Mouse (Mus musculus) layer of hippocampus, adult 11-12 months (tissue): ENCODE data around the gene Rasal3.

Experiments used
- DNase-seq: peaks from one replicate; pipeline ENCODE4 v3.0.0; 2022; ENCODE audit warnings: low spot score

The Rasal3 gene

GRCm38 (mm10) chr17:32403417-32403816, at the start of gene Rasal3:
Gene Rasal3 (minus strand): TSS chr17:32403583.
- no peak for DNase-seq

GRCm38 (mm10) chr17:32452482-32452881, 49.1 kb upstream of the Rasal3 start, which contains the start of gene Cyp4f39:
Gene Cyp4f39 (plus strand): TSS chr17:32452723.
- no peak for DNase-seq

- no peak for DNase-seq
Observed at GRCm38 (mm10) chr17:32450844-32451537, 47.6 kb upstream of the Rasal3 start.

- DNase-seq = no peak
Observed at GRCm38 (mm10) chr17:32449042-32449441, 45.7 kb upstream of the Rasal3 start.

- no peak for DNase-seq
Observed at GRCm38 (mm10) chr17:32447195-32447594, 43.8 kb upstream of the Rasal3 start.

GRCm38 (mm10) chr17:32445016-32445415, 41.6 kb upstream of the Rasal3 start:
- DNase-seq = no peak

- no peak for DNase-seq
Observed at GRCm38 (mm10) chr17:32443245-32443644, 39.9 kb upstream of the Rasal3 start.

- DNase-seq = no peak
Observed at GRCm38 (mm10) chr17:32437106-32437505, 33.7 kb upstream of the Rasal3 start.

GRCm38 (mm10) chr17:32435151-32435550, 31.8 kb upstream of the Rasal3 start:
- no peak for DNase-seq

GRCm38 (mm10) chr17:32434324-32434723, 30.9 kb upstream of the Rasal3 start:
- no peak for DNase-seq

GRCm38 (mm10) chr17:32431972-32432371, 28.6 kb upstream of the Rasal3 start:
- DNase-seq = no peak

GRCm38 (mm10) chr17:32426610-32427009, 23.2 kb upstream of the Rasal3 start:
- no peak for DNase-seq

GRCm38 (mm10) chr17:32424034-32424433, 20.7 kb upstream of the Rasal3 start, which contains the start of gene Pglyrp2:
Gene Pglyrp2 (minus strand): TSS chr17:32424167.
- no peak for DNase-seq

GRCm38 (mm10) chr17:32420781-32421180, 17.4 kb upstream of the Rasal3 start:
- no peak for DNase-seq

- no peak for DNase-seq
Observed at GRCm38 (mm10) chr17:32419989-32420388, 16.6 kb upstream of the Rasal3 start.

- DNase-seq = no peak
Observed at GRCm38 (mm10) chr17:32416771-32417170, 13.4 kb upstream of the Rasal3 start.

- no peak for DNase-seq
Observed at GRCm38 (mm10) chr17:32415417-32416020, 12.1 kb upstream of the Rasal3 start.

GRCm38 (mm10) chr17:32411898-32412297, 8.5 kb upstream of the Rasal3 start:
- DNase-seq = no peak

GRCm38 (mm10) chr17:32402779-32403157, 615 bp downstream of the Rasal3 start:
- no peak for DNase-seq

- DNase-seq = no peak
Observed at GRCm38 (mm10) chr17:32402011-32402778, 1.2 kb downstream of the Rasal3 start.

GRCm38 (mm10) chr17:32396266-32396665, 7.1 kb downstream of the Rasal3 start:
- DNase-seq = no peak

- no peak for DNase-seq
Observed at GRCm38 (mm10) chr17:32393944-32394343, 9.4 kb downstream of the Rasal3 start.

GRCm38 (mm10) chr17:32389101-32389659, 14.2 kb downstream of the Rasal3 start, which contains the start of gene Wiz:
Gene Wiz (minus strand): TSS chr17:32389439.
- DNase-seq = peak; percentile 95
